Mouse (Mus musculus) thymus, postnatal 0 days (tissue): ENCODE measurements around the gene Perm1. TPM values are rescaled to one million over a fixed set of nuclear protein-coding genes. Genes with fewer than 3 reads are reported as not detected.

Experiments used
- DNase-seq: peaks from one replicate; pipeline ENCODE4 v3.0.0-alpha.2; 2015; ENCODE audit warnings: low spot score
- polyA plus RNA-seq: library from polyadenylated mRNA; unstranded; fragments of >200 nt; fragmentation: Nextera tagmentation; extraction: Ambion mirVana; gene quantifications from 2 replicates; pipeline ENCODE4 v1.2.1, GENCODE M21; 2015

The Perm1 gene
- 0.96 and 1.0 TPM in 2 replicates for polyA plus RNA-seq

DNA sequence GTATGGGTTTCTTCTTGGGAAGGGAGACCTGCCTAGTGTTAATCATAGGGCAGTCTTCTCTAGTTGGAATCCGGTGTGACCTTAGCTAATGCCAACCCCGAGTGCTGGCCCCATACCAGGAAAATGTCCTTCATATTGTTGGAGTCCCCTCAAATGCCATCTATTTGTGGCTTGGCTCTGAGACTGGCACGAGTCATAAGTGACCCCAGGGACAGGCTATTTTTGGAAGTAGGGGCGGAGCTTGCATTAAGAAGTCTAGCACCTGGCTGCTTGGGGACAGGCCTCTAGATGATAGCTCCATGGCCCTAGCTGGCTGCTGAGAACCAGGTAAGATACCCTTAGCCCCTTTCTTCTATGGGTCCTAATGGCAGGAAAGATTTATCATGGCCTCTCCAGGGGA lies at the start of gene Perm1:
Perm1 (plus strand) TSS at position 220 of the 400 bp plus-strand sequence.
- DNase-seq: no peak

- peak; percentile 21 for DNase-seq
These were observed 49.2 kb upstream of the Perm1 start for GRCm38 (mm10) chr4:156166477-156166876.

DNA sequence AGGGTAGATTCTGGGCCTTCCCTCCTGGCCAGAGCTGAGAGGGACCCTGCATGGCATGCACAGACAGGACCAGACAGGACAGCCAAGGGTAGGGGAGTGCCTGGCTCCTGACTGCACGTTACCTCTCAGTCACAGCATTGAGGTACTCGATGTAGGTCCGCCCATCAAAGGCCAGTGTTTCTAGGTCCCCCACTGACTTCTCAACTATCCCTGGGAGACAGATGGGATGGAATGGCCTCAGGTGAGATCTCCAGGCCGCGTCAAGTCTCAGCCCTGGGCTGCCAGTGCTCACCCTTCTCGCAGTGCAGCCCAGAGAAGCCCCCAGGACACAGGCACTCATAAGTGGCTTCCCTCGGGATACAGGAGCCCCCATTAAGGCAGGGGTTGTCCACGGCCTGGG lies 47.1 kb upstream of the Perm1 start:
- no peak for DNase-seq

- no peak for DNase-seq
These were observed 46.5 kb upstream of the Perm1 start for GRCm38 (mm10) chr4:156169129-156169528.

- no peak for DNase-seq
These were observed 43.8 kb upstream of the Perm1 start for GRCm38 (mm10) chr4:156171828-156172227.

DNA sequence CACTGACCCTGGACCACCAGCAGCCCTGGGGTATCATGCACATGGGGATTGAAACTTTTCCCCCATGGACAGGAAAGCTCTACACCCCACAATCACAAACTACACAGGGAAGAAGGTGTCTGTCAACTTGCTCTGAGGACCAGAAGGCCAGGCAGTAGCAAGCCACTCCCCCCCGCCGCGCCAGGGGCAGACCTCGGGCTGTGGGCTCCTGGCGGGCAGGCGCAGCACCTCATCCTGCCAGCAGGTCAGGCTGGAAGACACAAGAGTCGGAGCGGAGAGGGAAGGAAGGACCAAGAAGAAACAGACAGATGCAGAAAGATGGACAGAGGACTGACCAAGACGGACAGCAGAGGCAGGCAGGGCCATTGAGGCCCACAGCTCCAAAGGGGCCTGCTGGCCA lies 38.0 kb upstream of the Perm1 start:
- DNase-seq: no peak

DNA sequence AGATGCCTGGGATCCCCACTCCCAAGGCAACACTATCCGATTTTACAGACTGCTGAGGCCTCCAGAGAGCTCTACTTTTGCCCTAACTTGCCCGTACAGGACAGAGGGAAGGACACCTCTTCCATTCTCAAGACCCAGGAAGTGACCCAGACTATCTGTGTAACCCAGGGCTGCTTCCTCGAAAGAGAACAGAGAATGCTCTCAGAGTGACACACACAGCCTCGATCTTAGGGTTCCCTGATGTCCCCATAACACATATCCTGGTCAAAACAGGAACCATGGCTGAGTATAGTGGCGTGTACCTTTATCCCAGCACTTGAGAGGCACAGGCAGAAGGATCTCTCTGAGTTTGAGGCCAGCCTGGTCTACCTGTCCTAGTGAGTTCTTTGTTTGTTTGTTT lies 31.9 kb upstream of the Perm1 start:
- no peak for DNase-seq

GRCm38 (mm10) chr4:156184291-156184954 lies 31.2 kb upstream of the Perm1 start:
- no peak for DNase-seq

GRCm38 (mm10) chr4:156185456-156185949 lies 30.2 kb upstream of the Perm1 start:
- DNase-seq: no peak

DNA sequence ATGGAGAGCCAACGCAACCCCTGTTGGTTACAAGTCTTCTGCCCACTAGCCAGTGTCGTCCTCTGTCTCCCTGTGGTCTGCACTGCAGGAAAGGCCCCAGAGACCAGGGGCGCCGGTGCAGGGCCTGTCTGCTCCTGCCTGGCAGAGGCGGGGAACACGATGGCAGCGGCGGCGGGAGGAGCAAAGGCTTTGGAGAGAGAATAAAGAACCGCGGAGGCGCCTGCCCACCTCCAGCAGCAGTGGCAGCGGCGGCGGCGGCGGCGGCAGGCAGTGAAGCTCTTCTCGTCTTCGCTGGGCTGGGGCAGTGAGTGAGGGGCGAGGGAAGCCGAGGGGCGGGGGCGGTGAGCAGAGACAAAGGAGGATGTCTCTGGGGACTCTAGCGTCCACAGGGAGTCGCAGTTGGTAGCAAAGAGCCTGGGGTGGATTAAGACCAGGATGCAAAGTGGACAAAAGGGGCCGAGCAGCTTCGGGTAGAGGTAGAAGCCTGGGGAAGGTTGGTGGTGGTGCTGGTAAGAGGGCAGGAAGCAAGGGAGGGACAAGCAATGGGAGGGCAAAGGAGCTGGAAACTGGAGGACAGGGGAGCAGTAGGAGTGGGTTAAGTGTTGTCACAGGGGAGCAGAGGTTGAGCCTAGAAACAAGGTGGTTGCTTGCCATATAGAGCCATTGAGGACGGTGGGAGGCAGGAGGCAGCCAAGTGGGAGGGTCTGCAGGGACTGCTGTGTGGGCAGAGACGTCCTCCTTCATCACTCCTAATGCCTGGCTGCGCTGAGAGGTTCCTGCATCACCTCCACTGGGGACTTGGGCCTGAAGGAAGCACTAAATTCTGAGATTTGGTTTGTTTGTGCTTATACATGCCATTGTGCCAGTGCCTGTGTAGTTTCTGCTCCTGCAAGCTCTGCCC lies 29.5 kb upstream of the Perm1 start:
- no peak for DNase-seq

DNA sequence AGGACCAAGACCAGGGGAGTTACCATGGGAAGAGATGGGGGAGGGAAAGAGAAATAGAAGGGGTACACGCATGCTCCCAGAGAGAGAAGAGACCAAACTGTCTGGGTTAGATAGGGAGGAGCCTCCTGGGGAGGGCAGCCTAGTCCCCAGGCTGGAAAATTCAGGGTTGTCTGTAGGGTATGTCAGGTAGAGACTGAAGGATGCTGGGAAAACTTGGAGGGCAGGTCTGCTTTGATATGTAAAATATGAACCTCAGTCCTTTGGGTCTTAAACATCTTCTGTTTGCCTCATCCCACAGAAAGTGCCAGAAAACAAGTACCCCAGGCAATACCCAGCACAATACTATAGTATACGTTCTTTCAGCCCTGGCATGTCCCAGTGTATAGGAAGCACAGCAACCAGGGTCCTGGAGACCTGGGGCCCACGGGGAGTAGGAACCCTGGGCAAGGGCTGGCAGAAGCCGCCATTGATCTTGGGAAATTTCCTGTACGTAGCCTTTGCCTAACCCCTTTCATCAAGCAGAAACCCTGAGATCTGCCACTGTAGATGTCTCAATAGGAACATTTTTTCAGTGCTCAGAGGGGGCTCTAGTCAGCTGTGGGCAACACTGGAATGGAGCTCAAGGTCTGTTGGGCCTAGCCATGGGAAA lies 27.4 kb upstream of the Perm1 start:
- DNase-seq: no peak

DNA sequence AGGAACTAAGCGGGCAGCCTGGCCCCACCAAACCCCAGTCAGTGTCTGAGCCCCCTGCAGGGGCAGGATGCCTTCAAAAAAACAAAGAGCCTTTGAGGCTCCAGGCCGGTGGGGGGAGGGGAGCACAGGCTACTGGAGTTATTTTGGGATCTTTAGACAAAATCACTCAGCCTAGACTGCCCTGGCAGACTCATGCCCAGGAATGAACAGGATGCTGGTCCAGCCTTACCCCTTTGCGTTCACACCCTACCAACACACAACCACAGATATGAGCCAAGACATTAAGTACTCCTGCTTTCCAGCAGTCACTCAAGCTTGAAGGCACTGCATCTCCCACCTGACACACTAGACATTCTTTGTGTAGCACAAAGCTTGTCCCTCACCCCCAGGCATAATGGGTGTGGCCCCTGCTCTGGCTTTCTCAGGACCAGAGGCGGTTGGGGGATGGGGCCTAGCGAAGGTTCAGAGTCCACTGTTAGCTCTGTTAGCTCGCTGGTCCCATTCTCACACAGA lies 26.8 kb upstream of the Perm1 start:
- no peak for DNase-seq

DNA sequence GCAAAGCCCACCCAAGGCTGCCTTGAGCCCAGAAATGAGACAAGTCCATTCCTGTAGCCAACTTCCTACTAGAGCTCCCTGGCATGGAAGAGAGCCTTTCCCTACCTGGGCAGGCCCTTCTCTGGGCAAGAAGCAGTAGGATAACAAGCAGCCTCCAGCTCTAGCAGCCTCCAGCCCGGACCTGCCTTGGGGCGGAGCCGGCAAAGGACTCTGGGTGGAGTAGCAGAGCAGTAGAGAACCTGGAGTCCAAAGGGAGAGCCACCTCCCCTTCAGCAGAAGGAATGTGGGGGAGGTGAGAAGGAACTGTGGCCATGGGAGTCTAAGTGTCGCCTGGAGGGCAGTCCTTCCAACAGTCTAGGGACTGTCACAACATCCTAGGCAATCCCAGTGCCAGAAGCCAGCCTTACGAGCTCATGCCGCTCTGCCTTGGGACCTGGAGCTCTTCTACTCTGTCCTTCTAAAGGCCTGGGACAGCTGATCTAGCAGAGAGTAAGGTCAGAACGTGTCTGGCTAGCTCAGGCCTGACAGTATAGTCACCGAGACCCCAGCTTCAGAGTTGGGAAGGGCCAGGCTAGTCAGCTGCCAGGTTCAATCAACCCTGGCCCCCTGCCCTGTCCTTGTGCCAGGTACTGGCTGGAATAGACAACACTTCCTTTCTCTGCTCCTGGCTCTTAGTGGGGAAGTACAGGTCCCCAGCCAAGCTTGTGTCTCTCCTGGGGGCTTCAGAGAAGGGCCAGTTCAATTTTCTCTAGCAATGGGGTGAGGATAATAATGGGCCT lies 23.1 kb upstream of the Perm1 start:
- no peak for DNase-seq

DNA sequence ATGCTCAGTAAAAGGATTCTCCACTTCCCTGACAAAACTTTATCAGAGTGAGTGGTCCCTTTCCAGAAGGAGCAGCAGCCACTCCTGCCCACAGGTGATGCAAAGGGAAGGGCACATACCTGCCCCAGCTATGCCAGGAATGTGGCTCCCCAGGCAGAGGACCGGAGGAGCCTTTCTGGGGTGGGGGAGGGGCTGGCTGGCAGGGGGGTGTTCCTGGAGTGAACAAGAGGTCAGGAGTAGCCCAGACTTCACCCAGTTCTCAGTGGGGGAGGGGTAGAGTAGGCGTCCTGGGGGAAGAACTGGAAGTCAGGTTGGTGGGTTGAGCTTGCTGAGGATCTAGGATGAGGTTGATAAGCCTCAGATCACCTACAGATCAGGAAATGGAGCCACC lies 22.5 kb upstream of the Perm1 start:
- no peak for DNase-seq

DNA sequence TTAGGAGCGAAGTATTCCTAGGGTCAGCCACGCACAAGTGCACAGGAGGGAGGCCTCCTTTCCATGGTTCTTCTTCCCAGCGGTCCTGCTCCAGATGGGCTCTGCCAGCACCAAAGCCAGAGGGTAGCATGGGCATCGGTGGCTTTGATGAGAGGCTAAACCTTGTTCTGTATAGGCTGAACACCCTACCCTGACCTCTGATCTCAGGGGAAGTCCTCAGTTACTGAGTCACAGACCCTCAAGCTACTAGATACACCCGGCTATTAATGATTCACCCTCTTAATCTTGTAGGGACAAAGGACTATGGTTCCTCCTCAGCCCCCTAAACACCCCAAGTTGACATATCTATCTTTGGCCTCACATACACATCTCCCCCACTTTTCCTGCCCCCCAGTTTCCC lies 21.8 kb upstream of the Perm1 start:
- no peak for DNase-seq

- DNase-seq: no peak
These were observed 21.3 kb upstream of the Perm1 start for GRCm38 (mm10) chr4:156194346-156194745.

DNA sequence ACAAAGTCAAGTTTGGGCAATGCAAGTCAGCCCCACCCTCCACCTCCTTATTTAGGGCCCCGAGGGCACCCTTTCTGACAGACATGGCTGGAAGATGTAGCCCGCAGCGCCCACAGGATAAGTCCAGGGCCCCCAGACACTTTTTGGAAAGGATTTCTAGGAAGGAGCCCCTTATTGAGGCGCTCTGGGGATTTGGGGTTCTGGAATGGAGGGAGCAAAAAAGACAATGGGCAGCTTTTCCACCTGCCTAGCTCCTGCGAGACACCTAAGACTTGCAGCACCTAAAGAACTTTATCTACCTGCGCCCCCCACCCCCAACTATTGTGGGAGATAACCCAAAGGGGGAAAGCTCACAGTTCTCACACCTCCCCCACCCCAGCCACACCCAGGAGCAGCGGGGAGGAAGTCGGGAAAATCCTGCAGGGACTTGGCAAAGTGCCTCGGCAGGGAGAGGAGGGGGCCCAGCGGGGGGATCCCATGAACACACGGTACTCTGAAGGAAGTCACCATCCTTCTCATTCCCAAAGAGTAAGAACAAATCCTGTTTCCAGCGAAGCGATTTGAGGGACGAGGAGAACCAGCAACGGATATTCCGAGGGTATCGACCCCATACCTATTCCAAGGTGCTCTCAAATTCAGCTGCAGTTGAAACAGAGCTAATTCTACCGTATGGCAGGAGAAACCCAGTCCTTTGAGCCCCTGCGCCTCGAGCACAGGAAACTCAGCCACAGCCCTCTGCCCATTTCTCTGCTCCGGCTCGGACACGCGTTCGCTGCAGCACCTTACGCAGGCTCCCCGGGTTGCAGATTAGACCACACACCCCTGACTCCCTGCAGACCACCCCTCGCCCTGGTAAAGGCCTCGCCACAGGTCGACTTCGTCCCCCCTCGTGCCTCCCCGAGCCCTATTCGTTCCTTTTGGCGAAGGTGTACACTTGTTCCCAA lies 19.5 kb upstream of the Perm1 start:
- DNase-seq: peak; percentile 16

DNA sequence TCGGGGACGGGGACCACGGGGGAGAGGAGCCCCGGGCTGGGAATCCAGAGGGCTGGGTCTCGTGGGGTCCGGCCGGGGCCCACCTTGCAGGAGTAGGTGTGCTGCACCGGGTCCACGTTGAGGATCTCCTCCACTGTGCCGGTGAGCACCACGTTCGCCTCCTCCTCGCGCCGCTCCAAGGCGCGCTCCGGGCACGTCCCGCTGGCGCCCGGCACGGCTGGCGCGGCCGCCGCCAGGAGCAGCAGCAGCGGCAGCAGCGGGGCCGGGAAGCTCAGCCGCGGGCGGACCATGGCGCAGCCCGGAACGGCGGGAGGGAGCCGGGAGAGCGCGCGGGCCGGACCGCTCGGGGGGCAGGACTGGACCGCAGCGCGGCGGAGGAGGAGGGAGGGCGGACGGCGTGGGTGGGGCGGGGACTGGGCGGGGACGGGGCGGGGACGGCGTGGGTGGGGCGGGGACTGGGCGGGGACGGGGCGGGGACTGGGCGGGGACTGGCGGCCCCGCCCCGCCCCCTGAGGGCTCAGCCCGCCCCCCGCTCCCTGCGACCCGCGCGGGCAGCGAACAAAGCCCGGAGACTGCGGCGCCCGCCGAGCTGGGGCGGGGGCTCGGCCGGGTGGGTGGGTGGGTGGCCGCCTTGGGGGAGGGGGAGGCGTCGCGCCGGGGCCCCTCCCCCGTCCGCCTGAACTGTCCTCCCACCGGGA lies 18.4 kb upstream of the Perm1 start, which contains the start of gene Agrn:
Agrn (minus strand) TSS at position 358 of the 698 bp plus-strand sequence.
- DNase-seq: peak; percentile 67

DNA sequence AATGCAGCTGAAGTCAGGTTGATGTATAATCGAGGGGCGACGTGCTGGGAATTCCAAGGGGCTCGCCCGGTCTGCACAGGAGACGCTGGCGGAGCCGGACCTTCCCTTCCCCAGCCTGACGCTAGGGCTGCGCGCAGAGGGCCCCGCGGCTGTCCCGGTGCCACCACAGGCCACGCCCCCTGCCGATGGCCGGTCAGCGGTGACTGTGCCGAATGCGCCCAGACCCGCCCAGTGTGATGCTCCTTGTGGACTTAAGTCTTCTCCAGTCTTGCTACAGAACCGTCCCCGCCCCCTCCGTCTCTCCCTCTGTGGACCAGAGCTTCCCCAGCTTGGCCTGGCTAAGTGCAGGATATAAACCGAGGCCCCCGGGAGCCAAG lies 17.9 kb upstream of the Perm1 start:
- peak; percentile 54 for DNase-seq
